Mouse (Mus musculus): ENCODE results near the gene Bcl2l12. TPM values are rescaled to one million over a fixed set of nuclear protein-coding genes. Genes with fewer than 3 reads are reported as not detected.

Bcl2l12 gene
- polyA plus RNA-seq, 1 experiment from 2014 or later = 62.2 TPM

- Histone ChIP-seq H3K9me3 (ENCODE audit: control insufficient read depth, low read length) (no peaks in the 10 kb centered on the region), H3K4me3 (ENCODE audit: low read depth, low read length) (no peak overlapping the region), H3K36me3 (ENCODE audit: control insufficient read depth, insufficient read depth, low read length) (peaks cover 65% of the 10 kb centered on the region), H3K27me3 (ENCODE audit: control insufficient read depth, insufficient read depth, low read length) (no peaks in the 10 kb centered on the region), H3K9ac (ENCODE audit: low read length) (no peak overlapping the region), H3K4me2 (no peak overlapping the region), H3K27ac (ENCODE audit: low read depth, low read length) (no peak overlapping the region), H3K4me1 (ENCODE audit: control insufficient read depth, insufficient read depth, low read length) (no peaks in the 10 kb centered on the region)
- DNase-seq (ENCODE audit: low spot score, missing footprints) = no peak
- 93% methylated on average over 3 of the region's 3 CpGs for WGBS
- ATAC-seq (ENCODE audit: low FRiP score) = no peak
Measured at GRCm38 (mm10) chr7:45035631-45036030, 37.1 kb upstream of the Bcl2l12 start.

- H3K4me2 ChIP-seq = no peak overlapping the region
- DNase-seq (ENCODE audit: low spot score, missing footprints) (no peak), ATAC-seq (ENCODE audit: low FRiP score) (no peak)
- H3K36me3 ChIP-seq (ENCODE audit: control insufficient read depth, insufficient read depth, low read length) = peaks cover 60% of the 10 kb centered on the region
- H3K27me3 ChIP-seq (ENCODE audit: control insufficient read depth, insufficient read depth, low read length) = no peaks in the 10 kb centered on the region
- no peaks in the 10 kb centered on the region for H3K4me1 ChIP-seq (ENCODE audit: control insufficient read depth, insufficient read depth, low read length)
- H3K27ac ChIP-seq (ENCODE audit: low read depth, low read length) = no peak overlapping the region
- 93% methylated on average over 19 of the region's 19 CpGs for WGBS
- no peak overlapping the region for H3K9ac ChIP-seq (ENCODE audit: low read length)
- no peak overlapping the region for H3K4me3 ChIP-seq (ENCODE audit: low read depth, low read length)
- H3K9me3 ChIP-seq (ENCODE audit: control insufficient read depth, low read length) = no peaks in the 10 kb centered on the region
Measured at GRCm38 (mm10) chr7:45033722-45034359, 35.3 kb upstream of the Bcl2l12 start.

- Histone ChIP-seq H3K4me1 (ENCODE audit: control insufficient read depth, insufficient read depth, low read length) (peaks cover 3% of the 10 kb centered on the region; the same call in 1 of the 2 replicates), H3K27me3 (ENCODE audit: control insufficient read depth, insufficient read depth, low read length) (no peaks in the 10 kb centered on the region), H3K36me3 (ENCODE audit: control insufficient read depth, insufficient read depth, low read length) (peaks cover 56% of the 10 kb centered on the region), H3K9me3 (ENCODE audit: control insufficient read depth, low read length) (no peaks in the 10 kb centered on the region), H3K9ac (ENCODE audit: low read length) (no peak overlapping the region), H3K4me3 (ENCODE audit: low read depth, low read length) (no peak overlapping the region), H3K27ac (ENCODE audit: low read depth, low read length) (no peak overlapping the region), H3K4me2 (no peak overlapping the region)
- no peak for ATAC-seq (ENCODE audit: low FRiP score)
- 98% methylated on average over 8 of the region's 8 CpGs for WGBS
- DNase-seq (ENCODE audit: low spot score, missing footprints) = no peak
Measured at GRCm38 (mm10) chr7:45030857-45031256, 32.3 kb upstream of the Bcl2l12 start.

GRCm38 (mm10) chr7:45029995-45030394, 31.5 kb upstream of the Bcl2l12 start:
- DNase-seq (ENCODE audit: low spot score, missing footprints) (no peak), ATAC-seq (ENCODE audit: low FRiP score) (no peak)
- no peaks in the 10 kb centered on the region for H3K27me3 ChIP-seq (ENCODE audit: control insufficient read depth, insufficient read depth, low read length)
- peaks cover 51% of the 10 kb centered on the region for H3K36me3 ChIP-seq (ENCODE audit: control insufficient read depth, insufficient read depth, low read length)
- no peak overlapping the region for H3K9ac ChIP-seq (ENCODE audit: low read length)
- H3K9me3 ChIP-seq (ENCODE audit: control insufficient read depth, low read length) = no peaks in the 10 kb centered on the region
- H3K4me2 ChIP-seq = no peak overlapping the region
- H3K4me3 ChIP-seq (ENCODE audit: low read depth, low read length) = no peak overlapping the region
- H3K4me1 ChIP-seq (ENCODE audit: control insufficient read depth, insufficient read depth, low read length) = peaks cover 3% of the 10 kb centered on the region; the same call in 1 of the 2 replicates
- WGBS = 94% methylated on average over 6 of the region's 6 CpGs
- H3K27ac ChIP-seq (ENCODE audit: low read depth, low read length) = no peak overlapping the region

- Histone ChIP-seq H3K27me3 (ENCODE audit: control insufficient read depth, insufficient read depth, low read length) (no peaks in the 10 kb centered on the region), H3K36me3 (ENCODE audit: control insufficient read depth, insufficient read depth, low read length) (peaks cover 35% of the 10 kb centered on the region), H3K4me1 (ENCODE audit: control insufficient read depth, insufficient read depth, low read length) (peaks cover 3% of the 10 kb centered on the region; the same call in 1 of the 2 replicates), H3K27ac (ENCODE audit: low read depth, low read length) (no peak overlapping the region), H3K4me3 (ENCODE audit: low read depth, low read length) (no peak overlapping the region), H3K9me3 (ENCODE audit: control insufficient read depth, low read length) (no peaks in the 10 kb centered on the region), H3K4me2 (no peak overlapping the region), H3K9ac (ENCODE audit: low read length) (no peak overlapping the region)
- ATAC-seq (ENCODE audit: low FRiP score) = no peak
- WGBS = 92% methylated on average over 11 of the region's 11 CpGs
- DNase-seq (ENCODE audit: low spot score, missing footprints) = no peak
Measured at GRCm38 (mm10) chr7:45028351-45028750, 29.8 kb upstream of the Bcl2l12 start.

- WGBS = 95% methylated on average over 9 of the region's 9 CpGs
- Histone ChIP-seq H3K9ac (ENCODE audit: low read length) (no peak overlapping the region), H3K4me3 (ENCODE audit: low read depth, low read length) (no peak overlapping the region), H3K27me3 (ENCODE audit: control insufficient read depth, insufficient read depth, low read length) (no peaks in the 10 kb centered on the region), H3K27ac (ENCODE audit: low read depth, low read length) (no peak overlapping the region), H3K36me3 (ENCODE audit: control insufficient read depth, insufficient read depth, low read length) (peaks cover 35% of the 10 kb centered on the region), H3K4me2 (no peak overlapping the region), H3K4me1 (ENCODE audit: control insufficient read depth, insufficient read depth, low read length) (peaks cover 3% of the 10 kb centered on the region; the same call in 1 of the 2 replicates), H3K9me3 (ENCODE audit: control insufficient read depth, low read length) (no peaks in the 10 kb centered on the region)
- DNase-seq (ENCODE audit: low spot score, missing footprints) (no peak), ATAC-seq (ENCODE audit: low FRiP score) (no peak)
Measured at GRCm38 (mm10) chr7:45027761-45028160, 29.2 kb upstream of the Bcl2l12 start.

GRCm38 (mm10) chr7:45026256-45026655, 27.7 kb upstream of the Bcl2l12 start:
- H3K4me2 ChIP-seq = no peak overlapping the region
- no peak overlapping the region for H3K9ac ChIP-seq (ENCODE audit: low read length)
- H3K9me3 ChIP-seq (ENCODE audit: control insufficient read depth, low read length) = no peaks in the 10 kb centered on the region
- H3K27me3 ChIP-seq (ENCODE audit: control insufficient read depth, insufficient read depth, low read length) = no peaks in the 10 kb centered on the region
- ATAC-seq (ENCODE audit: low FRiP score) (no peak), DNase-seq (ENCODE audit: low spot score, missing footprints) (no peak)
- H3K4me1 ChIP-seq (ENCODE audit: control insufficient read depth, insufficient read depth, low read length) = peaks cover 3% of the 10 kb centered on the region; the same call in 1 of the 2 replicates
- H3K36me3 ChIP-seq (ENCODE audit: control insufficient read depth, insufficient read depth, low read length) = peaks cover 26% of the 10 kb centered on the region
- no peak overlapping the region for H3K27ac ChIP-seq (ENCODE audit: low read depth, low read length)
- H3K4me3 ChIP-seq (ENCODE audit: low read depth, low read length) = no peak overlapping the region
- 42% methylated on average over 2 of the region's 2 CpGs for WGBS

- ATAC-seq (ENCODE audit: low FRiP score) (no peak), DNase-seq (ENCODE audit: low spot score, missing footprints) (no peak)
- peaks cover 20% of the 10 kb centered on the region for H3K36me3 ChIP-seq (ENCODE audit: control insufficient read depth, insufficient read depth, low read length)
- H3K27me3 ChIP-seq (ENCODE audit: control insufficient read depth, insufficient read depth, low read length) = no peaks in the 10 kb centered on the region
- H3K9me3 ChIP-seq (ENCODE audit: control insufficient read depth, low read length) = no peaks in the 10 kb centered on the region
- no peak overlapping the region for H3K4me2 ChIP-seq
- no peak overlapping the region for H3K9ac ChIP-seq (ENCODE audit: low read length)
- no peak overlapping the region for H3K4me3 ChIP-seq (ENCODE audit: low read depth, low read length)
- no peak overlapping the region for H3K27ac ChIP-seq (ENCODE audit: low read depth, low read length)
- peaks cover 3% of the 10 kb centered on the region; the same call in 1 of the 2 replicates for H3K4me1 ChIP-seq (ENCODE audit: control insufficient read depth, insufficient read depth, low read length)
- WGBS = 80% methylated on average over 8 of the region's 8 CpGs
Measured at GRCm38 (mm10) chr7:45025601-45026220, 27.2 kb upstream of the Bcl2l12 start.

Measured in midbrain, embryonic 11.5 days (tissue).